Mouse (Mus musculus) CH12.LX (cell line): Measurements from ENCODE around the gene Pptc7.

Experiments
- EP300 ChIP-seq: IDR thresholded peaks from 2 replicates; pipeline ENCODE4 v1.6.1; 2011; ENCODE audit warnings: low read length, improper control_type of control experiment
- USF2 ChIP-seq: conservative IDR thresholded peaks from 2 replicates; pipeline ENCODE4 v1.6.1; 2011; ENCODE audit warnings: low read depth, low read length, improper control_type of control experiment

GRCm38 (mm10) chr5:122312346-122312745, 28.2 kb downstream of the Pptc7 start:
- TF ChIP-seq USF2, result no peak
- no peak for TF ChIP-seq EP300
